Mouse (Mus musculus) CH12.LX (cell line): ENCODE measurements around the gene Soga1.

Experiments used
- CHD1 ChIP-seq: IDR thresholded peaks from 2 replicates; pipeline ENCODE4 v1.6.1; 2012; ENCODE audit warnings: low read depth, low read length, improper control_type of control experiment, inconsistent platforms
- CTCF ChIP-seq, 2 experiments: IDR thresholded peaks in 1 of 2; conservative IDR thresholded peaks in 1 of 2; 2 replicates each; pipeline ENCODE4 v1.5.1; 2011 to 2012; ENCODE audit warnings: low read depth in 2 of 2, low read length in 2 of 2, improper control_type of control experiment in 1 of 2, inconsistent platforms in 1 of 2, mild to moderate bottlenecking in 1 of 2, moderate library complexity in 1 of 2
- JUND ChIP-seq: conservative IDR thresholded peaks from 2 replicates; pipeline ENCODE4 v1.6.1; 2011; ENCODE audit warnings: low read depth, low read length, improper control_type of control experiment
- KAT2A ChIP-seq: IDR thresholded peaks from 2 replicates; pipeline ENCODE4 v1.6.1; 2012; ENCODE audit warnings: low read length, improper control_type of control experiment, inconsistent platforms; ENCODE audit not compliant: insufficient replicate concordance
- MEF2A ChIP-seq: IDR thresholded peaks from 2 replicates; pipeline ENCODE4 v1.6.1; 2014; ENCODE audit warnings: low read depth, mild to moderate bottlenecking, inconsistent platforms, low read length, improper control_type of control experiment, borderline replicate concordance
- POLR2A ChIP-seq: IDR thresholded peaks from 2 replicates; pipeline ENCODE4 v1.6.1; 2011; ENCODE audit warnings: low read depth, mild to moderate bottlenecking, improper control_type of control experiment, low read length
- RCOR1 ChIP-seq: conservative IDR thresholded peaks from 2 replicates; pipeline ENCODE4 v1.6.1; 2012; ENCODE audit warnings: low read depth, mild to moderate bottlenecking, inconsistent platforms, low read length, improper control_type of control experiment
- TBP ChIP-seq: conservative IDR thresholded peaks from 2 replicates; pipeline ENCODE4 v1.6.1; 2011; ENCODE audit warnings: low read depth, low read length, improper control_type of control experiment
- ZC3H11A ChIP-seq: IDR thresholded peaks from 2 replicates; pipeline ENCODE4 v1.6.1; 2012; ENCODE audit warnings: low read depth, mild to moderate bottlenecking, inconsistent platforms, low read length, improper control_type of control experiment

DNA sequence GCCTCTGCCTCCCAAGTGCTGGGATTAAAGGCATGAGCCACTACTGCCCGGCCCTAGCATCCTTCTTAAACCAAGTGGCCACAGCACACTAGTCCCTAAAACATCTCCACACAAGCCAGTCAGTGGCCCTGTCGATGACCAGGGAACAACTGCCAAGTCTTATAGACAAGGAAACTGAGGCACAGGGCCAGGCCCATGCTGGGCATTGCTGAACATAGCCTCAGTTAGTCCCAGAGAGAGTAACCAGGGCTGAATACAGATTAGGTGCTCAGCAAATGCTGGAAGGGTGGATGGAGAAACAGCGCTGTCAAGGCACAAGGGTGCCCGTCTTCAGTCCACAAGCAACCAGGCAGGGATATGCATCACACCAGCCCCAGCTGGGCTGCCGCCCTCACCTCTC, 25.9 kb downstream of the Soga1 start:
- TF ChIP-seq CTCF (conservative IDR thresholded peaks at IDR 0.05 in 1 of 2, IDR thresholded peaks at IDR 0.05 in 1 of 2; ENCODE audit: low read depth in 2 of 2, low read length in 2 of 2) (no peak), POLR2A (no peak), RCOR1 (no peak), JUND (no peak), CHD1 (no peak), ZC3H11A (no peak), KAT2A (no peak), MEF2A (no peak), TBP (no peak)
